Mouse (Mus musculus): Measurements from ENCODE around the gene Ssh1. TPM values are rescaled to one million over a fixed set of nuclear protein-coding genes. Genes with fewer than 3 reads are reported as not detected.
A peak's percentile ranks its signal among the peaks of the same experiment; 100 is the strongest.

Ssh1 gene
- polyA plus RNA-seq, 1 experiment from 2014 or later, result 19.4 TPM

- Histone ChIP-seq H3K36me3 (ENCODE audit: control insufficient read depth, insufficient read depth, low read length) (peaks cover 16% of the 10 kb centered on the region; the same call in 1 of the 2 replicates), H3K9ac (ENCODE audit: low read length) (no peak overlapping the region), H3K9me3 (ENCODE audit: control insufficient read depth, low read length) (no peaks in the 10 kb centered on the region), H3K4me2 (ENCODE audit: low read length) (no peak overlapping the region), H3K4me3 (ENCODE audit: low read depth, low read length) (no peak overlapping the region), H3K27ac (ENCODE audit: low read depth) (no peak overlapping the region), H3K4me1 (replicated peaks; ENCODE audit: control insufficient read depth, insufficient read depth, low read length) (peaks cover 18% of the 10 kb centered on the region), H3K27me3 (replicated peaks; ENCODE audit: control insufficient read depth, insufficient read depth, low read length) (no peaks in the 10 kb centered on the region)
- WGBS, result 78% methylated on average over 8 of the region's 8 CpGs
- DNase-seq (ENCODE audit: low spot score) (no peak), ATAC-seq (replicated peaks; ENCODE audit: low FRiP score, low TSS enrichment, low read depth) (no peak)
These were observed 17.1 kb downstream of the Ssh1 start for GRCm38 (mm10) chr5:113976597-113976996.

DNA sequence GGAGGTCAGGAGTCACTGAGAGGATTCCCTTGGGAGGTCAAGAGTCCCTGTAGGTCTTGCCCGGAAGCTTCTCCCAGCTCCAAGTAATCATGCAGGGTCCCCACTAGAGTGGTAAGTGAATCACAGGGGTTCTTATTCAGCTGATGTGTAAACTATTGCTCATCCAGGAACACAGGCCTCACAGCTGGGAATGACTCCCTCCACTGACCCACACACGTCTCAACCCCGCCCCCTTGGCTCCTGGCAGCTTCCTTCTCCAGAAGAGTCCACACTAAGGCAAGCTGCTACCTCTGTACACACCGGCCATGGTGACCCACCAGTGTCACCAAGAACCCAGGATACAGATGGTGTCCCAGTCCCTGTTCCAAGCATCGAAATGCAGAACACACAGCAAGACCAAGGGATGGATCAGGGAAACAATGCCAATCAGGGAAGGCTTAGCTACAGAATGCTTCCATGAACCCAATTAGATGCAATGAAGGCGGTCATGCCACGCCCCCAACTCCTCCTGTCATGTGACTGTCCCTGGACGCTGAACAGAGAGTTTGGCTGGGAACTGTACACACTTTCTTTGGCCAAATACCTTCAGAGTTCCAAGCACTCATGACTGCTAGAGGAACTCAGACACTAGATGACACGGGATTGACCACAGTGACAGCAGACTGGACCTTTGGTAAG, 18.0 kb downstream of the Ssh1 start:
- Histone ChIP-seq H3K4me3 (ENCODE audit: low read depth, low read length) (no peak overlapping the region), H3K27ac (ENCODE audit: low read depth) (no peak overlapping the region), H3K36me3 (ENCODE audit: control insufficient read depth, insufficient read depth, low read length) (peaks cover 10% of the 10 kb centered on the region; the same call in 1 of the 2 replicates), H3K27me3 (replicated peaks; ENCODE audit: control insufficient read depth, insufficient read depth, low read length) (no peaks in the 10 kb centered on the region), H3K4me2 (ENCODE audit: low read length) (no peak overlapping the region), H3K9me3 (ENCODE audit: control insufficient read depth, low read length) (no peaks in the 10 kb centered on the region), H3K9ac (ENCODE audit: low read length) (no peak overlapping the region), H3K4me1 (replicated peaks; ENCODE audit: control insufficient read depth, insufficient read depth, low read length) (peaks cover 18% of the 10 kb centered on the region)
- ATAC-seq (replicated peaks; ENCODE audit: low FRiP score, low TSS enrichment, low read depth) (no peak), DNase-seq (ENCODE audit: low spot score) (no peak)
- 55% methylated on average over 9 of the region's 9 CpGs for WGBS

GRCm38 (mm10) chr5:113974576-113974975, 19.1 kb downstream of the Ssh1 start:
- Histone ChIP-seq H3K27me3 (replicated peaks; ENCODE audit: control insufficient read depth, insufficient read depth, low read length) (no peaks in the 10 kb centered on the region), H3K4me2 (ENCODE audit: low read length) (no peak overlapping the region), H3K4me1 (replicated peaks; ENCODE audit: control insufficient read depth, insufficient read depth, low read length) (peaks cover 16% of the 10 kb centered on the region), H3K27ac (ENCODE audit: low read depth) (no peak overlapping the region), H3K36me3 (ENCODE audit: control insufficient read depth, insufficient read depth, low read length) (peaks cover 18% of the 10 kb centered on the region), H3K9me3 (ENCODE audit: control insufficient read depth, low read length) (no peaks in the 10 kb centered on the region), H3K9ac (ENCODE audit: low read length) (no peak overlapping the region), H3K4me3 (ENCODE audit: low read depth, low read length) (no peak overlapping the region)
- WGBS, result 60% methylated on average over 15 of the region's 15 CpGs
- ATAC-seq (replicated peaks; ENCODE audit: low FRiP score, low TSS enrichment, low read depth) (no peak), DNase-seq (ENCODE audit: low spot score) (no peak)

- ATAC-seq (replicated peaks; ENCODE audit: low FRiP score, low TSS enrichment, low read depth) (no peak), DNase-seq (ENCODE audit: low spot score) (no peak)
- Histone ChIP-seq H3K36me3 (ENCODE audit: control insufficient read depth, insufficient read depth, low read length) (peaks cover 26% of the 10 kb centered on the region), H3K9ac (ENCODE audit: low read length) (no peak overlapping the region), H3K4me3 (ENCODE audit: low read depth, low read length) (no peak overlapping the region), H3K4me2 (ENCODE audit: low read length) (no peak overlapping the region), H3K27ac (ENCODE audit: low read depth) (no peak overlapping the region), H3K9me3 (ENCODE audit: control insufficient read depth, low read length) (no peaks in the 10 kb centered on the region), H3K27me3 (replicated peaks; ENCODE audit: control insufficient read depth, insufficient read depth, low read length) (no peaks in the 10 kb centered on the region), H3K4me1 (replicated peaks; ENCODE audit: control insufficient read depth, insufficient read depth, low read length) (peaks cover 16% of the 10 kb centered on the region)
- WGBS, result 91% methylated on average over 8 of the region's 8 CpGs
These were observed 19.9 kb downstream of the Ssh1 start for GRCm38 (mm10) chr5:113973790-113974189.

GRCm38 (mm10) chr5:113972589-113973515, 20.8 kb downstream of the Ssh1 start:
- no peak overlapping the region for H3K9ac ChIP-seq (ENCODE audit: low read length)
- H3K36me3 ChIP-seq (ENCODE audit: control insufficient read depth, insufficient read depth, low read length), result peaks cover 30% of the 10 kb centered on the region
- DNase-seq (ENCODE audit: low spot score), result peak; percentile 68
- H3K4me1 ChIP-seq (replicated peaks; ENCODE audit: control insufficient read depth, insufficient read depth, low read length), result peaks cover 16% of the 10 kb centered on the region
- H3K9me3 ChIP-seq (ENCODE audit: control insufficient read depth, low read length), result no peaks in the 10 kb centered on the region
- peak overlapping the region; percentile 77 for H3K27ac ChIP-seq (ENCODE audit: low read depth)
- WGBS, result 21% methylated on average over 18 of the region's 18 CpGs
- no peaks in the 10 kb centered on the region for H3K27me3 ChIP-seq (replicated peaks; ENCODE audit: control insufficient read depth, insufficient read depth, low read length)
- peak overlapping the region; percentile 21; the same call in 1 of the 2 replicates for H3K4me2 ChIP-seq (ENCODE audit: low read length)
- H3K4me3 ChIP-seq (ENCODE audit: low read depth, low read length), result no peak overlapping the region
- peak; percentile 44 for ATAC-seq (replicated peaks; ENCODE audit: low FRiP score, low TSS enrichment, low read depth)

- Histone ChIP-seq H3K9ac (ENCODE audit: low read length) (no peak overlapping the region), H3K9me3 (ENCODE audit: control insufficient read depth, low read length) (no peaks in the 10 kb centered on the region), H3K27me3 (replicated peaks; ENCODE audit: control insufficient read depth, insufficient read depth, low read length) (no peaks in the 10 kb centered on the region), H3K4me1 (replicated peaks; ENCODE audit: control insufficient read depth, insufficient read depth, low read length) (peaks cover 16% of the 10 kb centered on the region), H3K36me3 (ENCODE audit: control insufficient read depth, insufficient read depth, low read length) (peaks cover 33% of the 10 kb centered on the region), H3K4me3 (ENCODE audit: low read depth, low read length) (no peak overlapping the region), H3K4me2 (ENCODE audit: low read length) (no peak overlapping the region), H3K27ac (ENCODE audit: low read depth) (no peak overlapping the region)
- no peak for ATAC-seq (replicated peaks; ENCODE audit: low FRiP score, low TSS enrichment, low read depth)
- 75% methylated on average over 10 of the region's 10 CpGs for WGBS
- no peak for DNase-seq (ENCODE audit: low spot score)
These were observed 22.2 kb downstream of the Ssh1 start for GRCm38 (mm10) chr5:113971434-113971960.

DNA sequence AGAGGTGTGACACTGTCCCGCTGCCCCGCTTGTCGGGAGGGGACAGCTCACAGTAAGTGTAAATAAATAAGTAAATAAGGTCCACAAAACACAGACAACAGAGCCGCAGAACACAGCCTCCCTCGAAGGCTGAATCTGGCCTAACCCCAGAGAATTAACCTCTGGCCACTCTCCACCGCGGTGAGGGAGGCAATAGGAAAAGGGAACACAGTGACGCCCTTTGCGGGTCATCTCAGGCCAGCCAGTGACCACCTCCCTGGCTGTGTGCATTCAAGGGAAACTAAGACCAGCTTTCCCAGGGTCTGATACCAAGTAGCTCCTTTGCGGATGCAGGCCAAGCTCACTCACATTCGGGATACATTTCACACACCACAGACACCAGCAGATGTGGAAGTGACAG, 25.3 kb downstream of the Ssh1 start:
- Histone ChIP-seq H3K27me3 (replicated peaks; ENCODE audit: control insufficient read depth, insufficient read depth, low read length) (no peaks in the 10 kb centered on the region), H3K9me3 (ENCODE audit: control insufficient read depth, low read length) (no peaks in the 10 kb centered on the region; the same call in 1 of the 2 replicates), H3K9ac (ENCODE audit: low read length) (no peak overlapping the region), H3K4me3 (ENCODE audit: low read depth, low read length) (no peak overlapping the region), H3K36me3 (ENCODE audit: control insufficient read depth, insufficient read depth, low read length) (peaks cover 61% of the 10 kb centered on the region), H3K4me2 (ENCODE audit: low read length) (no peak overlapping the region), H3K27ac (ENCODE audit: low read depth) (no peak overlapping the region), H3K4me1 (replicated peaks; ENCODE audit: control insufficient read depth, insufficient read depth, low read length) (no peaks in the 10 kb centered on the region)
- 79% methylated on average over 11 of the region's 11 CpGs for WGBS
- DNase-seq (ENCODE audit: low spot score) (no peak), ATAC-seq (replicated peaks; ENCODE audit: low FRiP score, low TSS enrichment, low read depth) (no peak)

DNA sequence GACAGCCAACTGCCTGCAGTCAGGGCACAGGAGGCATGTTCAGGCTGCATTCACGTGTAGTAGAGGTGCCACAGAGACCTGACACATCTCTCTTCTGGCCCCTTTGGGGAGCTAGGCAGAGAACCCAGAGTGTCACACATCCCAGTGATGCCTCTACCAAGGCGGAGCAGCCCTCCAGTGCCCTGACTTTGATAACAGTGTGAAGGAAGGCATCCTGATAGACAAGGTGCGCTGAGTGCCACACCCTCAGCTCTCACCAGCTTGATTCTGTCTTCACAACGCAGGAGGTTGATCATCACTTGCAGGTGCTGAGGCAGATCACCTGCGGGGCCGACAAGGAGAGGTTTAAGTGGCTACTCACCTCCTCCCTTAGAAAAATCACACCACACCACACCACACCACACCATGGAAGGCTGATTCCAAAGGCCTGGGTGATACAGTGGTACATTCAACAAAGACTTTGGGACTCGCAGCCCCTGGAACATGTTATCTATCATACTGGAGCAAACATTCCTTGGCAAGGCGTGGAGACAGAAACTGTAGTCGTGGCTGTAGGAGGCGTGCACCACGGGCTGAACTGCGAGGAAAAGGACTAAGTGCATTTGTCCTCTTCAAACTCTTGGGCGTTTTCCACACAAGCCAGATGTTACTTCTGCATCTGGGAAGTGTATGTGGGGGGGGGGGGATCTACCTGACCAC, 27.1 kb downstream of the Ssh1 start:
- Histone ChIP-seq H3K36me3 (ENCODE audit: control insufficient read depth, insufficient read depth, low read length) (peaks cover 65% of the 10 kb centered on the region), H3K9ac (ENCODE audit: low read length) (no peak overlapping the region), H3K9me3 (ENCODE audit: control insufficient read depth, low read length) (no peaks in the 10 kb centered on the region; the same call in 1 of the 2 replicates), H3K27ac (ENCODE audit: low read depth) (no peak overlapping the region), H3K4me3 (ENCODE audit: low read depth, low read length) (no peak overlapping the region), H3K4me1 (replicated peaks; ENCODE audit: control insufficient read depth, insufficient read depth, low read length) (no peaks in the 10 kb centered on the region), H3K27me3 (replicated peaks; ENCODE audit: control insufficient read depth, insufficient read depth, low read length) (no peaks in the 10 kb centered on the region), H3K4me2 (ENCODE audit: low read length) (no peak overlapping the region)
- DNase-seq (ENCODE audit: low spot score) (no peak), ATAC-seq (replicated peaks; ENCODE audit: low FRiP score, low TSS enrichment, low read depth) (no peak)
- 75% methylated on average over 13 of the region's 13 CpGs for WGBS
